Mouse (Mus musculus): Measurements from ENCODE around the gene Clasrp. TPM values are rescaled to one million over a fixed set of nuclear protein-coding genes. Genes with fewer than 3 reads are reported as not detected.

Clasrp gene
- polyA plus RNA-seq, 1 experiment, result 29.0 TPM

DNA sequence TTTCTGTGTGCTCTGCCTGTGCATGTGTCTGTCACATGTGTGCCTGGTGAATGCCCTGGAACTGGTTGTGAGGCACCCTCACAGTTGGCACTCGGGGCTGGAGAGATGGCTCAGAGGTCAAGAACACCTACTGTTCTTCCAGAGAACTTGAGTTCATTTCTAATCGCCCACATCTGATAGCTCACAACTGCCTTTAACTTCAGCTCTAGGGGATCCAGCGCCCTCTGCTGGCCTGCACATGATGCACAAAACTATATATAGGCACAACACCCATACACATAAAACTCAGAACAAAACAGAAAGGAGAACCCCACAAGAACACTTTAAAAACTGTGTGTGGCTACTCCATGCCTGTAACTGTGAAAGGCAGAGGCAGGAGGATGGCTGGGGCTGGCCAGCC, 15.1 kb downstream of the Clasrp start:
- H3K36me3 ChIP-seq (ENCODE audit: control insufficient read depth, insufficient read depth, low read length), result peaks cover 7% of the 10 kb centered on the region
- no peak overlapping the region for H3K27ac ChIP-seq (ENCODE audit: insufficient read depth, low read depth, low read length)
- H3K4me1 ChIP-seq (ENCODE audit: control insufficient read depth, insufficient read depth, low read length), result no peaks in the 10 kb centered on the region
- DNase-seq, result peak; percentile 58
- TF ChIP-seq POLR2A (IDR thresholded peaks at IDR 0.05; ENCODE audit: low read depth, low read length) (no peak), CTCF (conservative IDR thresholded peaks at IDR 0.05; ENCODE audit: insufficient read depth, insufficient read length, low read depth, low read length) (peak; percentile 62)
- no peaks in the 10 kb centered on the region for H3K27me3 ChIP-seq (replicated peaks; ENCODE audit: control insufficient read depth, insufficient read depth, low read length)
- H3K4me3 ChIP-seq (ENCODE audit: insufficient read depth, low read depth, low read length), result no peak overlapping the region
- 48% methylated on average over 3 of the region's 3 CpGs for WGBS

GRCm38 (mm10) chr7:19586269-19586668, 18.0 kb downstream of the Clasrp start:
- Histone ChIP-seq H3K27me3 (replicated peaks; ENCODE audit: control insufficient read depth, insufficient read depth, low read length) (no peaks in the 10 kb centered on the region), H3K4me1 (ENCODE audit: control insufficient read depth, insufficient read depth, low read length) (no peaks in the 10 kb centered on the region), H3K36me3 (ENCODE audit: control insufficient read depth, insufficient read depth, low read length) (peaks cover 7% of the 10 kb centered on the region), H3K27ac (ENCODE audit: insufficient read depth, low read depth, low read length) (no peak overlapping the region), H3K4me3 (ENCODE audit: insufficient read depth, low read depth, low read length) (no peak overlapping the region)
- no peak for DNase-seq
- TF ChIP-seq POLR2A (IDR thresholded peaks at IDR 0.05; ENCODE audit: low read depth, low read length), result no peak
- no peak for TF ChIP-seq CTCF (conservative IDR thresholded peaks at IDR 0.05; ENCODE audit: insufficient read depth, insufficient read length, low read depth, low read length)
- WGBS, result 91% methylated on average over 46 of the region's 46 CpGs

GRCm38 (mm10) chr7:19580634-19581033, 23.7 kb downstream of the Clasrp start:
- Histone ChIP-seq H3K27me3 (replicated peaks; ENCODE audit: control insufficient read depth, insufficient read depth, low read length) (no peaks in the 10 kb centered on the region), H3K4me3 (ENCODE audit: insufficient read depth, low read depth, low read length) (no peak overlapping the region), H3K27ac (ENCODE audit: insufficient read depth, low read depth, low read length) (no peak overlapping the region), H3K36me3 (ENCODE audit: control insufficient read depth, insufficient read depth, low read length) (peaks cover 3% of the 10 kb centered on the region; the same call in 1 of the 2 replicates), H3K4me1 (ENCODE audit: control insufficient read depth, insufficient read depth, low read length) (no peaks in the 10 kb centered on the region)
- DNase-seq, result no peak
- no peak for TF ChIP-seq POLR2A (IDR thresholded peaks at IDR 0.05; ENCODE audit: low read depth, low read length)
- 77% methylated on average over 8 of the region's 8 CpGs for WGBS

DNA sequence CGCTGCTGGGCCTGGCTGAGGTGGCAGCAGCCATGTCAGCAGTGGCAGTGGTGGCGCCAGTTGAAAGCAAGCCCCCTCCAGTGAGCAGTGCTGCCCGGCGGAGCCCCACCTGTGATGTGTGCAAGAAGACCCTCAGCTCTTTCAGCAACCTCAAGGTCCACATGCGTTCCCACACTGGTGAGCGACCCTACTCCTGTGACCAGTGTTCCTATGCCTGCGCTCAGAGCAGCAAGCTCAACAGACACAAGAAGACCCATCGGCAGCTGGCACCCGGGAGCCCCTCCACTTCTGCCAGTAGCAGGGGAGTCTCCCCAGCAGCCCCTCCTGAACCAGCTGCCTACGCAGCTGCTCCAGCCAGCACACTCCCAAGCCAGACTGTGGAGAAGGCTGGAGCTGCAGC, 24.5 kb downstream of the Clasrp start:
- WGBS, result 91% methylated on average over 10 of the region's 10 CpGs

GRCm38 (mm10) chr7:19578436-19578835, 25.9 kb downstream of the Clasrp start:
- Histone ChIP-seq H3K36me3 (ENCODE audit: control insufficient read depth, insufficient read depth, low read length) (no peaks in the 10 kb centered on the region), H3K4me3 (ENCODE audit: insufficient read depth, low read depth, low read length) (no peak overlapping the region), H3K4me1 (ENCODE audit: control insufficient read depth, insufficient read depth, low read length) (0 out of 2 replicates have a peak, but pooled peaks cover 4% of the 10 kb centered on the region), H3K27me3 (replicated peaks; ENCODE audit: control insufficient read depth, insufficient read depth, low read length) (no peaks in the 10 kb centered on the region), H3K27ac (ENCODE audit: insufficient read depth, low read depth, low read length) (no peak overlapping the region)
- 77% methylated on average over 4 of the region's 4 CpGs for WGBS
- no peak for DNase-seq
- no peak for TF ChIP-seq POLR2A (IDR thresholded peaks at IDR 0.05; ENCODE audit: low read depth, low read length)
- no peak for TF ChIP-seq CTCF (conservative IDR thresholded peaks at IDR 0.05; ENCODE audit: insufficient read depth, insufficient read length, low read depth, low read length)

More for the DNA sequence above, 24.5 kb downstream of the Clasrp start:
- TF ChIP-seq POLR2A (IDR thresholded peaks at IDR 0.05; ENCODE audit: low read depth, low read length), result no peak
- no peak for TF ChIP-seq CTCF (conservative IDR thresholded peaks at IDR 0.05; ENCODE audit: insufficient read depth, insufficient read length, low read depth, low read length)
- no peaks in the 10 kb centered on the region for H3K36me3 ChIP-seq (ENCODE audit: control insufficient read depth, insufficient read depth, low read length)
- H3K4me3 ChIP-seq (ENCODE audit: insufficient read depth, low read depth, low read length), result no peak overlapping the region
- no peaks in the 10 kb centered on the region for H3K27me3 ChIP-seq (replicated peaks; ENCODE audit: control insufficient read depth, insufficient read depth, low read length)
- no peaks in the 10 kb centered on the region for H3K4me1 ChIP-seq (ENCODE audit: control insufficient read depth, insufficient read depth, low read length)
- no peak overlapping the region for H3K27ac ChIP-seq (ENCODE audit: insufficient read depth, low read depth, low read length)
- DNase-seq, result no peak

DNA sequence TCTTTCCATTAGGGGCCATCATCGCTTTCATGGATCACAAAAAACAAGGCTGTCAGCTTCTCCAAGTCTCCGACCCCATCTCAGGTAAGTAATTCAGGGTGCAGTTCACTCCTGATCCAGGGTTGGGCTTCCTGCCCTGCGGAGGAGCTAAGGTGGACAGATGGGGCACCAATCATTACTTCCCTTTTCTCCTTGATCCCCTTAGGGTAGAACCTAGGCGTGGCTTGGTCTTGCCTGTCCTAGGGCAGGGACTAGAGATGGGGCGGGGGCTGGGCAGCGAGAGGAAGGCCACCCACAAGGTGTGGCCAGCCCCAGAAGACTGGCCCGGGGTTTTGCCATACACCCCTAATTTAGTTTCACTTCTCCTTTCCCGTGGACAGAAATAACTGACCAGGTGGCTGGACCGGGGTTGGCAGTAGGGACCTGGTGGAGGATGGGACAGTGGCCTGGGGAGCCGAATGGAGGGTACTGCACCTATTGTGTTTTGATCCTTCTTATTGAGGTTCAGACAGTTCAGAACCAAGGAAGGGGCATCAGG, 26.3 kb downstream of the Clasrp start:
- no peaks in the 10 kb centered on the region for H3K36me3 ChIP-seq (ENCODE audit: control insufficient read depth, insufficient read depth, low read length)
- no peak for TF ChIP-seq POLR2A (IDR thresholded peaks at IDR 0.05; ENCODE audit: low read depth, low read length)
- no peak for TF ChIP-seq CTCF (conservative IDR thresholded peaks at IDR 0.05; ENCODE audit: insufficient read depth, insufficient read length, low read depth, low read length)
- H3K27me3 ChIP-seq (replicated peaks; ENCODE audit: control insufficient read depth, insufficient read depth, low read length), result no peaks in the 10 kb centered on the region
- WGBS, result 22% methylated on average over 10 of the region's 10 CpGs
- H3K27ac ChIP-seq (ENCODE audit: insufficient read depth, low read depth, low read length), result no peak overlapping the region
- H3K4me1 ChIP-seq (ENCODE audit: control insufficient read depth, insufficient read depth, low read length), result 0 out of 2 replicates have a peak, but pooled peaks cover 4% of the 10 kb centered on the region
- H3K4me3 ChIP-seq (ENCODE audit: insufficient read depth, low read depth, low read length), result peak overlapping the region; percentile 47
- no peak for DNase-seq

- TF ChIP-seq POLR2A (IDR thresholded peaks at IDR 0.05; ENCODE audit: low read depth, low read length), result no peak
- TF ChIP-seq CTCF (conservative IDR thresholded peaks at IDR 0.05; ENCODE audit: insufficient read depth, insufficient read length, low read depth, low read length), result no peak
- no peaks in the 10 kb centered on the region for H3K27me3 ChIP-seq (replicated peaks; ENCODE audit: control insufficient read depth, insufficient read depth, low read length)
- H3K4me3 ChIP-seq (ENCODE audit: insufficient read depth, low read depth, low read length), result peak within 1 kb of the TSS; percentile 47
- H3K27ac ChIP-seq (ENCODE audit: insufficient read depth, low read depth, low read length), result no peak within 1 kb of the TSS
- WGBS, result under 1% methylated on average over 56 of the region's 56 CpGs
- peak; percentile 75 for DNase-seq
- peaks cover 7% of the 10 kb centered on the region; the same call in 1 of the 2 replicates for H3K4me1 ChIP-seq (ENCODE audit: control insufficient read depth, insufficient read depth, low read length)
- H3K36me3 ChIP-seq (ENCODE audit: control insufficient read depth, insufficient read depth, low read length), result no peaks in the 10 kb centered on the region
Measured at GRCm38 (mm10) chr7:19577141-19577852, 27.0 kb downstream of the Clasrp start, which contains the start of the genes Zfp296 and Gemin7. Gene Zfp296 (plus strand): TSS chr7:19577287. Gene Gemin7 (minus strand): TSS chr7:19577595.
